10 mouse cellular contexts compared by ENCODE assay signal in genomic region chr11:103271979-103272378, GRCm38 (mm10). TPM values are rescaled to one million over a fixed set of nuclear protein-coding genes. Genes with fewer than 3 reads are reported as not detected.
DNase-seq lines count a peak whose midpoint lies in the region; ATAC-seq and TF ChIP-seq lines count a peak whose summit lies in the region.
"Had no signal": no experiment of that assay in that cellular context is flagged by ENCODE, and none has a peak within 500 bp of the region (broad histone marks: within the 10 kb centered on the region; RNA-seq: fewer than 3 reads in every experiment).

No protein-coding gene starts in this region.

- DNase-seq in gastrocnemius, adult 2 months, result peak; percentile 60
- no peak for DNase-seq in gastrocnemius, postnatal 4 days (ENCODE audit: low spot score in 2 of 2)
- peak; percentile 66 to 80 for DNase-seq in CD8-positive naive resting alpha-beta T cell, adult 2 months (ENCODE audit: low read depth in 2 of 2, low spot score in 2 of 2)
- peak; percentile 46 for DNase-seq in embryo, embryonic 11 days
- DNase-seq in cerebellum, adult 9-10 months, result no peak
- no peak for DNase-seq in right cerebral cortex, adult 2 months (ENCODE audit: low spot score in 2 of 2)

- peaks cover 14% of the 10 kb centered on the region for H3K4me1 ChIP-seq in midbrain, embryonic 13.5 days (replicated peaks)

- no peaks in the 10 kb centered on the region for H3K9me3 ChIP-seq in midbrain, embryonic 13.5 days
- H3K9me3 ChIP-seq: hindbrain, embryonic 15.5 days; neural tube, embryonic 13.5 days had no signal

- TF ChIP-seq CTCF in gastrocnemius, adult 2 months (IDR thresholded peaks at IDR 0.05), result peak; percentile 67

- no peaks in the 10 kb centered on the region for H3K36me3 ChIP-seq in midbrain, embryonic 13.5 days
- H3K36me3 ChIP-seq: hindbrain, embryonic 15.5 days; neural tube, embryonic 13.5 days had no signal

- no peak overlapping the region for H3K4me2 ChIP-seq in midbrain, embryonic 13.5 days (replicated peaks)
- H3K4me2 ChIP-seq: hindbrain, embryonic 15.5 days; neural tube, embryonic 13.5 days had no signal

- intact Hi-C loops in gastrocnemius, adult 2 months (cut with DNase I), result loop anchor here (5.0 kb wide), 2 partner anchors 55 to 105 kb away; no protein-coding TSS in a partner anchor

- H3K27me3 ChIP-seq in midbrain, embryonic 13.5 days, result no peaks in the 10 kb centered on the region
- H3K27me3 ChIP-seq: hindbrain, embryonic 15.5 days; neural tube, embryonic 13.5 days had no signal

- H3K27ac ChIP-seq in gastrocnemius, adult 2 months, result no peak overlapping the region
- no peak overlapping the region for H3K27ac ChIP-seq in midbrain, embryonic 13.5 days
- H3K27ac ChIP-seq: hindbrain, embryonic 15.5 days; neural tube, embryonic 13.5 days had no signal

- WGBS in midbrain, embryonic 13.5 days, result 82% methylated on average over 6 of the region's 6 CpGs

- ATAC-seq in megakaryocyte, adult 5-6 weeks (ENCODE audit: poor library complexity, severe bottlenecking), result 0 out of 2 replicates have a peak, but pooled peaks have one; percentile 20
- no peak for ATAC-seq in midbrain, embryonic 13.5 days

- no peak overlapping the region for H3K9ac ChIP-seq in midbrain, embryonic 13.5 days (replicated peaks)
- H3K9ac ChIP-seq: hindbrain, embryonic 15.5 days; neural tube, embryonic 13.5 days had no signal

- no peak overlapping the region for H3K4me3 ChIP-seq in gastrocnemius, adult 2 months
- H3K4me3 ChIP-seq in midbrain, embryonic 13.5 days (replicated peaks), result no peak overlapping the region
- H3K4me3 ChIP-seq: hindbrain, embryonic 15.5 days; neural tube, embryonic 13.5 days had no signal

RNA-seq across cellular contexts. Expression of gene Map3k14, which starts 4.7 kb away (rescaled TPM):
- total RNA-seq in gastrocnemius, adult 2 months (2021), result 1 to 10 TPM; 4.1 to 4.2 TPM
- total RNA-seq in gastrocnemius, postnatal 4 days (2021), result 1 to 10 TPM; 7.7 to 7.8 TPM
- total RNA-seq in megakaryocyte, adult 5-6 weeks (2015), result 14.5 and 16.6 TPM in 2 replicates
- 15.4 and 15.7 TPM in 2 replicates for total RNA-seq in megakaryocyte, adult 5-6 weeks (2017)
- 3.6 and 5.0 TPM in 2 replicates for polyA plus RNA-seq in midbrain, embryonic 13.5 days (2015; fragmentation: Nextera tagmentation; extraction: Ambion mirVana)

RNA-seq across cellular contexts. Expression of gene Spata32, which starts 53.7 kb away (rescaled TPM):
- total RNA-seq in gastrocnemius, adult 2 months (2021), result not detected
- not detected for total RNA-seq in gastrocnemius, postnatal 4 days (2021)
- not detected in 2 replicates for total RNA-seq in megakaryocyte, adult 5-6 weeks (2015)
- not detected in 2 replicates for total RNA-seq in megakaryocyte, adult 5-6 weeks (2017)
- polyA plus RNA-seq in midbrain, embryonic 13.5 days (2015; fragmentation: Nextera tagmentation; extraction: Ambion mirVana), result 0.43 and 0.48 TPM in 2 replicates

Comparison
In these comparisons a context has a peak if more than half of its experiments do, and no peak if none do; other contexts are left out.
1. DNase-seq: peak in gastrocnemius, adult 2 months (single experiment), CD8-positive naive resting alpha-beta T cell, adult 2 months (2 of 2) and embryo, embryonic 11 days (single experiment); none in gastrocnemius, postnatal 4 days (0 of 2), cerebellum, adult 9-10 months (single experiment) and right cerebral cortex, adult 2 months (0 of 2).